Mouse (Mus musculus): ENCODE measurements around the gene Gm11084. TPM values are rescaled to one million over a fixed set of nuclear protein-coding genes. Genes with fewer than 3 reads are reported as not detected.
A peak's percentile ranks its signal among the peaks of the same experiment; 100 is the strongest.

The Gm11084 gene
- polyA plus RNA-seq, 1 experiment from 2014 or later: not detected

- peaks cover 37% of the 10 kb centered on the region for H3K4me1 ChIP-seq
- ATAC-seq: no peak
- H3K9ac ChIP-seq: peak overlapping the region; percentile 52; the same call in 1 of the 2 replicates
- H3K9me3 ChIP-seq (replicated peaks): no peaks in the 10 kb centered on the region
- H3K4me3 ChIP-seq: peak overlapping the region; percentile 31
- no peaks in the 10 kb centered on the region for H3K27me3 ChIP-seq
- no peak overlapping the region for H3K27ac ChIP-seq
- H3K4me2 ChIP-seq: peak overlapping the region; percentile 57
- WGBS: 82% methylated on average over 1 of the region's 1 CpGs
- H3K36me3 ChIP-seq (ENCODE audit: poor library complexity, severe bottlenecking): 0 out of 2 replicates have a peak, but pooled peaks cover 3% of the 10 kb centered on the region
Observed at GRCm38 (mm10) chr2:72977272-72977671, 9.2 kb downstream of the Gm11084 start.

GRCm38 (mm10) chr2:72976036-72976435 is 10.5 kb downstream of the Gm11084 start:
- H3K9me3 ChIP-seq (replicated peaks): no peaks in the 10 kb centered on the region
- no peak overlapping the region; the same call in 1 of the 2 replicates for H3K4me3 ChIP-seq
- peaks cover 30% of the 10 kb centered on the region for H3K4me1 ChIP-seq
- H3K4me2 ChIP-seq: peak overlapping the region; percentile 35
- ATAC-seq: no peak
- no peak overlapping the region for H3K27ac ChIP-seq
- H3K9ac ChIP-seq: no peak overlapping the region
- H3K36me3 ChIP-seq (ENCODE audit: poor library complexity, severe bottlenecking): peaks cover 7% of the 10 kb centered on the region
- no peaks in the 10 kb centered on the region for H3K27me3 ChIP-seq

DNA sequence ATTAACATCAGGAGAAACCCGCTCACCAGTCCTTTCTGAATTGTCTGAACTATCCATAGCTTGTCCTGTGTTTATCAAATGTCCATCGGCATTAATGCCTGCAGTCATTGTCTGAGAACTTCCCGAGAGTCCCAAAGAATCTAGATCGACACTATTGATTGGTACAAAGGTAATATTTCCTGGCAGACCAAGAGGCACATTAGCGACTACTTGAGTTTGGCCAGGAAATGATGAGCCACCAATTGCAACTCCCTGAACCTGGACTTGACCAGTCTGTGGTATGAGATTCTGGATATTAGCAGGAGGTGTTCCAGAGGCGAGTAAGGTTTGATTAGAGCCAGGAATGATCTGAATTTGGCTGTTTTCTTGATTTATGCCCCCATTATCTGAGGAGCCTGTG is 15.7 kb downstream of the Gm11084 start:
- Histone ChIP-seq H3K4me3 (no peak overlapping the region), H3K36me3 (ENCODE audit: poor library complexity, severe bottlenecking) (peaks cover 34% of the 10 kb centered on the region), H3K9ac (no peak overlapping the region), H3K4me2 (no peak overlapping the region), H3K4me1 (peaks cover 23% of the 10 kb centered on the region), H3K27ac (no peak overlapping the region), H3K9me3 (replicated peaks) (no peaks in the 10 kb centered on the region), H3K27me3 (no peaks in the 10 kb centered on the region)
- 91% methylated on average over 6 of the region's 6 CpGs for WGBS
- ATAC-seq: no peak

DNA sequence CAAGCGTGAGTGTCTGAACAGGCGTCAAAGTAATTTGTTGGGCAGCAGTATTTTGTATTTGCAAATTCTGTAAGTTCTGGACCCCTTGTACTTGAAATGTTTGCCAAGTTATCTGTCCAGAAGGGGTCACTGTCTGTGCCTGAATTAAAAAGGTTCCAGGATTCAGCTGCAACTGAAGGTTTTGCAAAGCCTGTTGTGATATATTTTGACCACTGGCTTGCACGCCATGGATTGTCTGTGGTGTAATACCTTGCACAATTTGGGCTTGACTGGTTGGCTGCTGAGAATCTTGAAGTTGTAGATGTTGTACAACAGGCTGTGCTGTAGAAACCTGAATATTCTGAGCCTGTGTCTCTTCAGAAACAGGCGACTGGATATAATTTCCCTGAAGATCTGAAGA is 16.2 kb downstream of the Gm11084 start:
- Histone ChIP-seq H3K36me3 (ENCODE audit: poor library complexity, severe bottlenecking) (peaks cover 34% of the 10 kb centered on the region), H3K9ac (no peak overlapping the region), H3K27me3 (no peaks in the 10 kb centered on the region), H3K4me2 (no peak overlapping the region), H3K27ac (no peak overlapping the region), H3K4me3 (no peak overlapping the region), H3K9me3 (replicated peaks) (no peaks in the 10 kb centered on the region), H3K4me1 (peaks cover 23% of the 10 kb centered on the region)
- 92% methylated on average over 4 of the region's 4 CpGs for WGBS
- ATAC-seq: no peak

DNA sequence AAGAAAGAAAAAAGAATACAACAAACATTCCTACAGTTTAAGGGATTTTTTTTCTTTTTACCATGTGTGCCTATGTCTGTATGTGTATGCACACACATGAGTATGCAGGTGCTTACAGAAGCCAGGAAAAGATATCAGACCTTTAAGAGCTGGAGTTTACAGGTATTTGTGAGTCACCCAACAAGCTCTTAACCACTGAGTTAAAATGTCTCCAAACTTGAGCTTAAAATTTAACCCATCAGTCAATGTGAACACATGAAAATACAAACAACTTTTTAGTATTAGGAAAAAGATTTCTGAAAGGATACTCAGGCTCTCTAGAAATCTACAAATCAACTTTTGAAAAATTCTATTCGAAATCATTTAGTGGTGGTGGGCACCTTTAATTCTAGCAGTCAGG is 18.0 kb downstream of the Gm11084 start:
- Histone ChIP-seq H3K4me3 (no peak overlapping the region), H3K27ac (no peak overlapping the region), H3K36me3 (ENCODE audit: poor library complexity, severe bottlenecking) (peaks cover 34% of the 10 kb centered on the region), H3K27me3 (no peaks in the 10 kb centered on the region), H3K9me3 (replicated peaks) (no peaks in the 10 kb centered on the region), H3K9ac (no peak overlapping the region), H3K4me1 (peaks cover 16% of the 10 kb centered on the region), H3K4me2 (no peak overlapping the region)
- ATAC-seq: no peak
- WGBS: 94% methylated on average over 1 of the region's 1 CpGs

DNA sequence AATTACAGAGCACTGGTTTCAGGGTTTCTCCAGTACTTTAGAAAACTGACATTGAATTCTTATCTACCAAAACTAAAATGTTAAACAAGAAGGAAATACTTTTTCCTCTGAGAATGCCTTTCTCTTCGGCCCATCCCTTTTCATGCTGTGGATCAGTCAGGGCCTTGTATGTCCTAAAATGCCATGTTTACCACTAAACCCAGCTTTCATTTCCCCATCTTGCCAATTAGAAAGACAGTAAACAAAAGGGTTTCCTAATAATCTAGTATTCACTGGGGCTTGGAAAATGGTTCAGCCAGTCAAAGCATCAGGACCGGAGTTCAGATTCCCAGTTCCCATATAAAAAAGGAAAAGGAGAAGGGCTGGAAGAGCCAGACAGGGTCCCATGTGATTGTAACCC is 21.1 kb downstream of the Gm11084 start:
- H3K36me3 ChIP-seq (ENCODE audit: poor library complexity, severe bottlenecking): peaks cover 36% of the 10 kb centered on the region
- no peaks in the 10 kb centered on the region for H3K9me3 ChIP-seq (replicated peaks)
- H3K4me2 ChIP-seq: no peak overlapping the region
- WGBS: 87% methylated on average over 2 of the region's 2 CpGs
- H3K4me3 ChIP-seq: no peak overlapping the region
- no peak for ATAC-seq
- no peaks in the 10 kb centered on the region for H3K27me3 ChIP-seq
- H3K9ac ChIP-seq: no peak overlapping the region
- H3K4me1 ChIP-seq: peaks cover 19% of the 10 kb centered on the region
- H3K27ac ChIP-seq: no peak overlapping the region

DNA sequence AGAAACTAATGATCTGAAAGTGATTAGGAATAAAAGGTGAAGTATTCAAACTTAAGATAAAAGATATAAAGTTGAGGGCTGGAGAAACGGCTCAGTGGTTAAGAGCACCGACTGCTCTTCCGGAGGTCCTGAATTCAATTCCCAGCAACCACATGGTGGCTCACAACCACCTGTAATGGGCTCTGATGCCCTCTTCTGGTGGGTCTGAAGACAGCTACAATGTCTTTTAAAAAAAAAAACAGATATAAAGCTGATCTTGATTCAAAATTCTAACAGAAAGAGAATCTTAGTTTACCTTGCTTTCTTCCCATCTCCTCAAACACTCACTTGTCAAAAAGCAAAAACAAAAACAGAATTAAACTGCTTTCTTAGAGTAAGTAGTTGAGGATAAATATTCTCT is 30.1 kb downstream of the Gm11084 start:
- Histone ChIP-seq H3K36me3 (ENCODE audit: poor library complexity, severe bottlenecking) (peaks cover 51% of the 10 kb centered on the region), H3K4me3 (no peak overlapping the region), H3K27me3 (no peaks in the 10 kb centered on the region), H3K9ac (no peak overlapping the region), H3K27ac (no peak overlapping the region), H3K4me1 (no peaks in the 10 kb centered on the region), H3K4me2 (no peak overlapping the region), H3K9me3 (replicated peaks) (no peaks in the 10 kb centered on the region)
- ATAC-seq: no peak
- WGBS: 96% methylated on average over 3 of the region's 3 CpGs

GRCm38 (mm10) chr2:72952979-72953378 is 33.5 kb downstream of the Gm11084 start:
- H3K27me3 ChIP-seq: no peaks in the 10 kb centered on the region
- 95% methylated on average over 3 of the region's 3 CpGs for WGBS
- H3K4me3 ChIP-seq: no peak overlapping the region
- no peaks in the 10 kb centered on the region for H3K4me1 ChIP-seq
- ATAC-seq: no peak
- H3K9ac ChIP-seq: no peak overlapping the region
- no peaks in the 10 kb centered on the region for H3K9me3 ChIP-seq (replicated peaks)
- H3K4me2 ChIP-seq: no peak overlapping the region
- H3K36me3 ChIP-seq (ENCODE audit: poor library complexity, severe bottlenecking): peaks cover 39% of the 10 kb centered on the region
- no peak overlapping the region for H3K27ac ChIP-seq

DNA sequence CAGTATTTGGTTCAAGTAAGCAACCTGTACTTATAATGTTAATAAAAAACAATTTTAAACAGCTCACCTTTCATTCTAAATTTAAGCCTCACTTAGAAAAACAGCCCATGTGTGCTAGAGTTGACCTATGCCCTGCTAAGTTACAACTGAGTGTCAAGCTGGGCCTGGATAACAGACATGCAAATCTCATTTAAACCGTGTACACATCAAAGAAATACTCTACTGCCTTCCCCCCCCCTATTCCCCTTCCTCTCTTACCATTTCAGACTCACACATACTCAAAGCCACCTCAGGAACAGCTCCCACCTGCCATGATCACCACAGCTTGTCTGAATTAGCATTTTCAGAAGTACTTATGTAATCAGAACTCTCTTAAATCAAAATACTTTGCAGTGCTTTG is 50.6 kb downstream of the Gm11084 start:
- Histone ChIP-seq H3K27me3 (no peaks in the 10 kb centered on the region), H3K4me1 (no peaks in the 10 kb centered on the region), H3K4me3 (no peak overlapping the region), H3K36me3 (ENCODE audit: poor library complexity, severe bottlenecking) (peaks cover 33% of the 10 kb centered on the region), H3K4me2 (no peak overlapping the region), H3K27ac (no peak overlapping the region), H3K9me3 (replicated peaks) (no peaks in the 10 kb centered on the region), H3K9ac (no peak overlapping the region)
- WGBS: 20% methylated on average over 1 of the region's 1 CpGs
- no peak for ATAC-seq

- no peaks in the 10 kb centered on the region; the same call in 1 of the 2 replicates for H3K9me3 ChIP-seq (replicated peaks)
- peaks cover 13% of the 10 kb centered on the region for H3K36me3 ChIP-seq (ENCODE audit: poor library complexity, severe bottlenecking)
- H3K27ac ChIP-seq: no peak overlapping the region
- H3K27me3 ChIP-seq: no peaks in the 10 kb centered on the region
- H3K4me3 ChIP-seq: no peak overlapping the region
- no peak overlapping the region for H3K9ac ChIP-seq
- no peaks in the 10 kb centered on the region for H3K4me1 ChIP-seq
- no peak for ATAC-seq
- H3K4me2 ChIP-seq: no peak overlapping the region
Observed at GRCm38 (mm10) chr2:72932186-72932585, 54.3 kb downstream of the Gm11084 start.

- Histone ChIP-seq H3K27me3 (no peaks in the 10 kb centered on the region), H3K4me2 (no peak overlapping the region), H3K9ac (no peak overlapping the region), H3K4me3 (no peak overlapping the region), H3K27ac (no peak overlapping the region), H3K36me3 (ENCODE audit: poor library complexity, severe bottlenecking) (no peaks in the 10 kb centered on the region), H3K4me1 (no peaks in the 10 kb centered on the region), H3K9me3 (replicated peaks) (no peaks in the 10 kb centered on the region; the same call in 1 of the 2 replicates)
- 84% methylated on average over 10 of the region's 10 CpGs for WGBS
- ATAC-seq: no peak
Observed at GRCm38 (mm10) chr2:72924981-72925380, 61.5 kb downstream of the Gm11084 start.

Measured in forebrain, embryonic 13.5 days (tissue).